Mouse (Mus musculus) B cell, adult 67 days (primary cell): ENCODE data around the gene Pld5. TPM values are rescaled to one million over a fixed set of nuclear protein-coding genes. Genes with fewer than 3 reads are reported as not detected.

Source experiments
- total RNA-seq, 2 experiments: library from RNA; stranded (reverse); gene quantifications; 4 replicates each; pipeline ENCODE4 v1.2.4; 2023

Pld5 gene
- under 1 TPM in 1 of 2 experiments, not detected in 1; 0.30 TPM for total RNA-seq

GRCm38 (mm10) chr1:176274667-176275610, at the start of gene Pld5:
TSS of gene Pld5 (minus strand) at chr1:176275312.

GRCm38 (mm10) chr1:175979014-175979413, 296.1 kb downstream of the Pld5 start, which contains the start of gene Rbm8a2:
TSS of gene Rbm8a2 (minus strand) at chr1:175979114.

GRCm38 (mm10) chr1:175920029-175920428, 355.1 kb downstream of the Pld5 start, which contains the start of gene Gm38100:
TSS of gene Gm38100 (plus strand) at chr1:175920329.

